Mouse (Mus musculus) kidney, postnatal 25 days (tissue): ENCODE data around the gene Abcc5.
A peak's percentile ranks its signal among the peaks of the same experiment; 100 is the strongest.
"Not testable (repeated sequence)": the region's sequence is repeated elsewhere in the genome, so short reads cannot be mapped to it uniquely, and the experiment has no call there.

ENCODE experiments used
- DNase-seq, 2 experiments: peaks; one replicate each; pipeline ENCODE4 v3.0.0; 2021; ENCODE audit warnings: mixed read lengths in 2 of 2

The Abcc5 gene

DNA sequence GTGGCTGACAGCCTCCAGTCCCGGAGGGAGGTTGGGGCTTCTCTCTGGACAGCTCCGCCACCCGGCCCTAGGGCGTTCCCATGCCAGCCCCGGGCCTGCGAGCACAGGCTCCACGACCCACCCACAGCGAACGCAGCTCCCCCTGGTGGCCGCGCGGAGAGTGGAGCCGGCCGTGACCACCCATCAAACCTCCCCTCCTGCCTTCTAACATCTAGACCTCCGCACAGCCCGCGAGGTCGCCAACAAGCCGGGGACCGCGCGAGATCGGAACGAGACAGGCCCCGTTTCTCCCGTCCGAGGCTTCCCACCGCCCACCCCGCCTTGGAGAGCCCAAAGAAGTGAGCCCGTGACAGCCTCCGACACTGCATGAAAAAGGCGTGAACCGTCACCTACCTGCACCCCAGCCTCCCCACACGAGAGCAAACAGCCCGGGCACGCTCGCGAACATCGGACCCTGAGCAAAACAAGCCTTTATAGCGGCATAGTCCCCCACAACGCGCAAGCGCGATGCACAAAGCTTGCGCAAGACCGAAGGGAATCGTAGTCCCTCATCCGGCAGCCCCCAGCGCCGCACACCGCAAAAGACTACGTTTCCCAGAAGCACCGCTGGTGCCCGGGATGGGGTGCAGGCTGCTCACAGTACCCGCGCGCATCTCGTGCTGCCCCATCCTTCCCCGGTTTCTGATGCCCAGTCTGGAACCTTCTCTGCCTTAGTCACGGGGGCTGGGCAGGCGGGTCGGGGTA is at the start of gene Abcc5:
Gene Abcc5, minus strand, starts transcription at position 540 of the 744 bp plus-strand sequence.
- DNase-seq: peak; percentile 87 to 95

DNA sequence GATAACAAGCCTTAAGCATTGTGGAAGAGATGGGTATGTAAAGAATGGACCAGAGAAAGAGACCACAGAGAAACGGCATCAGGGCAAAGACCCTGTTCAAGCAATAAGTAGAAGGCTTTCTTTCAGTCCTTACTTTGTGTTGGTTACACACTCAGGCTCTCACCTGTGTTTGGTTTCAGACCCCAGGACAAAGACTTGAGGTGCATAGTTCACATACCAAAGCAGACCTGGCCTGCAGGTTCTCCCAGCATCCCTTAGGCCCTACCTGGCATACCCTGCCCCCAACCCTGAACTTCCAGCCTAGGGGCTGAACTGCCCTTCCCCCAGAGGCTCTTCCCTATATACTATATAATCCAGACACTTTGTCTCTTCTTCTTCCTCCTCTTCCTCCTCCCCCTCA is 49.1 kb upstream of the Abcc5 start:
- DNase-seq: no peak

DNA sequence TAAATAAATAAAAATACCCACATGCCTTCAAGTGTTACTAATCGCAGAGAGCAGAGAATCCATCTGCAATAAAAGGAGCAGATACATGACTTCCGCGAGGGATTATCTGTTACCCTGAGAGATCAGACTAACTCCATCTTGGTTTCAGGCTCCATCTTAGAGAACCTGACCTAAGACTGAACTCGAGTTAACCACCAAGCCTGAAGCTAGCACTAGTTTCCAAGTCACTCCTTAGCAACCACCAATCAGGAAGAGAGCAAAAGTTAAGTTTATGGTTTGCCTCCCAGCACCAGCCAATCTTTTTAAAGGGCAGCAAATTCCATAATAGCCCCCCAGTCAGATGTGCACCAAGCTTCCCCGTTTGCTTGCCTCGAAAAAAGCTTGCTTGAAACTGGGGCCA is 48.6 kb upstream of the Abcc5 start:
- DNase-seq: no peak

GRCm38 (mm10) chr16:20474211-20474610 is 48.0 kb upstream of the Abcc5 start:
- no peak for DNase-seq

DNA sequence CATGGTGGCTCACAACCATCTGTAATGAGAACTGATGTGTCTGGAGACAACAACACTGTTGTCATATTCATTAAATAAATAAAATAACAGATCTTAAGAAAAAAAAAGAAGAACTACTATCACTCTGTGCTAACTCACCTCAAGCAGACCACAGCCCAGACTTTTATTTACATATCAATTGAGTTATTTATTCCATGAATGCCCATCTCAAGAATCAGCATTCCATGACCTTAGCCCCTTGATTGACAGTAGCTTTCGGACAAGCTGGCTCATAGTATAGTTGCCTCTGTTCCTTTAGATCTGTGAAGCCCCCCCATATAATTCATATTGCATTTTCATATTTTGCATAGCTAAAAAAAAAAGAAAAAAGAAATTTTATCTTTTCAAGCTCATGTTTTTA is 47.6 kb upstream of the Abcc5 start:
- no peak for DNase-seq

GRCm38 (mm10) chr16:20471686-20472085 is 45.5 kb upstream of the Abcc5 start:
- DNase-seq: no peak

DNA sequence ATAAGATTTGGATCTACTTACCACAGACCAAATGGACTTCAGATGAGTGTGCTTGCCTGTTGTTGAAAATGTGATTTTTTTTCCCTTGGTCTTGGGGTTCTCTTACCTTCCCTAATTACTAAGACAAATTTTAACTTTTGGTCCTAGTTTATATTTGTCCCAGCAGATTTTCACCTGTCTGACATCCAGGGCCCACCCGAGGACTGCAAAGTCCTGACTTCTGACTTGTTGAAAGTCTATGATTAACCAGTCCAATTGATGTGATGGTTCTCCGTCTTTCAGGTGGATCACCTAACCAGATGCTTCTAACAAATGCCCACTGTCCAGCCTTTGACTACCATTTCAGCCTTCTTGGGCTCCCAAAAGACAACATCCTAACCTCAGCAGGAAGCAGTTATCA is 44.8 kb upstream of the Abcc5 start:
- DNase-seq: no peak

DNA sequence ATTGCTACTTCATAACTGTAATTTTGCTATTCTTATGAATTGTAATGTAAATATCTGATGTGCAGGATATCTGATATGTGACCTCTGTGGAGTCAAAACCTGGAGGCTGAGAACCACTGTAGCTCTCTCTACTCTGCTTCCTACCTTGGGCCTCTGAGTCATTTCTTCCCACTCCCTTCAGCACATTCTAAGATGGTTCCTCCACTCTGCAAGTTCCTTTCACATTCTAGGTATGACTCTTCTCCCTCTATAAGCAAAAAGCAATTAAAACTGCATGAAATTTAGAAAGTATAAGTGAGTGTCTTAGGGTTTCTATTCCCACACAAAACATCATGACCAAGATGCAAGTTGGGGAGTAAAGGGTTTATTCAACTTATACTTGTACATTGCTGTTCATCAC is 38.5 kb upstream of the Abcc5 start:
- no peak for DNase-seq

DNA sequence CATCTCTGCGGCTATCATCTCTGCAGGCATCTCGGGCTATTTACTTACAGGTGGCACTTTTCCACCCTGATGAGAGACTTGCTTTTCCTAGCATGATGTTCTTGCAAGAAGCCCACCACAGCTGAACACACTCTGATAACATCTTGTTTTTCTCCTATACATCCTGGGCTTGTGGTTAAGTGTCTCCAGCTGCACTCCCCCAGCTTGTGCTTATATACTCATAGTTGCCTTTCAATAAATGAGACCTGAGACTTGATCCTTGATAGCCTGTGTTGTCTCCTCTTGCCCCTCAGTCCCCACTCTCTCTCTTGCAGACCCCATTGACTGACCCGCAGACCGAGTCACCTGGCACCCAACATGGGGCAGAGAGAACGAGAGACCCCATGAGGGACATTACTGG is 32.5 kb upstream of the Abcc5 start:
- DNase-seq: not testable (repeated sequence)

- no peak for DNase-seq
These were observed 29.9 kb upstream of the Abcc5 start for GRCm38 (mm10) chr16:20456106-20456505.

GRCm38 (mm10) chr16:20454155-20454654 is 28.0 kb upstream of the Abcc5 start:
- no peak for DNase-seq

- DNase-seq: no peak
These were observed 25.6 kb upstream of the Abcc5 start for GRCm38 (mm10) chr16:20451774-20452173.

DNA sequence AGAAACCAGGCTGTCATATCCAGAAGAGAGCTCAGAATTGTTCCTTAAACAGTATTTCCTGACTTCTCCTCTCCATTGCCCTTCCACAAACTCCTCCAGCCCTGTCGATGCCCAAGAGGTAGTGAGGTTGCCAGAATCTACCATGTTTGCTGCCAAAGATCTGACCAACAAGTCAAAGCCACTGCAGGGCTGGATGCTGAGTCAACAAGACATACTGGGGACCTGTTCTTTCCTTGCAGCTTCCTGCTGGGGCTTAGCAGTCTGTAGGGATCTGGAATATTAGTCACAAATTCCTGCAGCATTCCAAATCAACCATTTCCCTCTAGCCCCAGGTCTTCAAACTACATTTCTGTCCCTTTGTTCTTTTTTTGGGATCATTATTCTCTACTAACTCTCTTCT is 19.7 kb upstream of the Abcc5 start:
- DNase-seq: no peak

GRCm38 (mm10) chr16:20444831-20445388 is 18.7 kb upstream of the Abcc5 start:
- DNase-seq: no peak

- peak in 1 of 2 experiments; percentile 33 for DNase-seq
These were observed 16.7 kb upstream of the Abcc5 start for GRCm38 (mm10) chr16:20442871-20443270.

DNA sequence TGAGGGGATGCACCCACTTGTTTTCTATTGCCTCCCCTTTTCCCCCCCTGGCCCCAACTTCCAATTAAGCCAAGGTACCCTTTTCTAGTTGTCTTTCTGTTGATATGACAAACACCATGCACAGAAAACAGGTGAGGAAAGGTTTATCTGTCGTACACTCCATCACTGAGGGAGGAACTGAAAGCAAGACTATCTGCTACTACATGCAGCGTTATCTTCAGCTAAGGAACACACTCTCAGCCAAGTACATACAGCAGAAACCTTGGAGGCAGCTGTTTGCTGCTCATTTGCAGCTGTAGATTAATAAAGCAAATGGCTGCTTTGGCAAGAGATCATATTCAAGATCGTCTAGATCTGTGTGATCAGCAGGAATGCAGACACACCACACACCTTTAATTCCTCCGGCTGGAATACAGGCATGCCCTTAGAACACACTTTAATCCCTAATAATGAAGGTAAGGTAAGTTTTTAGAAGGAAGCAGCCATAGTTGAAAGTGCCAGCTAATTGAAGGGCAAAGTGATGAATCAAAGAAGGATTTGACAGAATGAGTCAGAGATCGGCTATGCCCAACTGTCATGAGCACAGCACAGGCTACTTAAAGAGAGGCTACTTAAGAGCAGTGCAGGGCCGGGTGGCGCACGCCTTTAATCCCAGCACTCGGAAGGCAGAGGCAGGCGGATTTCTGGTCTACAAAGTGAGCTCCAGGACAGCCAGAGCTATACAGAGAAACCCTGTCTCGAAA is 12.7 kb upstream of the Abcc5 start:
- no peak for DNase-seq

- not testable (repeated sequence) for DNase-seq
These were observed 11.9 kb upstream of the Abcc5 start for GRCm38 (mm10) chr16:20438046-20438445.

DNA sequence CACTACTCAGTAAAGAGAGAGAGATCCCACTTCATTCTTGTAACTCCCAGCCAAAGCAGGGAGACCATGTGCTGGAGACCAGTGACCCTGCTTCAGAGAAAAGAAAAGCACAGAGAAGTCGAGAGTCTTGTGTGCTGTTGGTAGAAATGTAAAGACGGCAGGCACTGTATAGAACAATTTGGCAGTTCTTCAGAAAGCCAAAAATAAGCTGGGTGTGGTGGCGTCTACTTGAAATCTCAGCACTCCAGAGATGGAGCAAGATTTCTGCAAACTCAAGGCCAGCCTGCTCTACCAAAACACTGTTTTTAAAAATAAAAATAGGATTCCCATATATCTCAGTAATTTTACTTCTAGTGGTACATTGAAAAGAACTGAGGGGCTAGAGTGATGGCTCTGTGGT is 10.1 kb upstream of the Abcc5 start:
- DNase-seq: no peak

GRCm38 (mm10) chr16:20429328-20429727 is 3.1 kb upstream of the Abcc5 start:
- no peak for DNase-seq

DNA sequence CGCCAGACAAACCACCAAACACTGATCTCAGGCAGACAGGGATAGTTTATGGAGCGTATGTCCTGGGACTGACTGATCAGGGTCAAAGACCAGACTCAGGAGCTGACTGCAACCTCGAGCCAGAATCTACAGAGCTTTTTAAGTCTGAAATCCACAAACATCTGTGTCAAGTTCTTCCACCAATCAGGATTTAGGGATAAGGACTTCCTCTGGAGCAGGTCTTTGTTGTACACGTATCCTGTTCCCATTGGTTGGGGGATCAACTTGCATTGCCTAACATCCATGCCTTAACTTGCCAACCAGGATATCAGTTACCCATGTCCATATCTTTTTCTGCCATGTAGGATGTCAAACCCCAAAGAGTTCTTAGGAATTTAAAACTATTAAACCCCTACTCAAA is 1.4 kb upstream of the Abcc5 start:
- no peak for DNase-seq

DNA sequence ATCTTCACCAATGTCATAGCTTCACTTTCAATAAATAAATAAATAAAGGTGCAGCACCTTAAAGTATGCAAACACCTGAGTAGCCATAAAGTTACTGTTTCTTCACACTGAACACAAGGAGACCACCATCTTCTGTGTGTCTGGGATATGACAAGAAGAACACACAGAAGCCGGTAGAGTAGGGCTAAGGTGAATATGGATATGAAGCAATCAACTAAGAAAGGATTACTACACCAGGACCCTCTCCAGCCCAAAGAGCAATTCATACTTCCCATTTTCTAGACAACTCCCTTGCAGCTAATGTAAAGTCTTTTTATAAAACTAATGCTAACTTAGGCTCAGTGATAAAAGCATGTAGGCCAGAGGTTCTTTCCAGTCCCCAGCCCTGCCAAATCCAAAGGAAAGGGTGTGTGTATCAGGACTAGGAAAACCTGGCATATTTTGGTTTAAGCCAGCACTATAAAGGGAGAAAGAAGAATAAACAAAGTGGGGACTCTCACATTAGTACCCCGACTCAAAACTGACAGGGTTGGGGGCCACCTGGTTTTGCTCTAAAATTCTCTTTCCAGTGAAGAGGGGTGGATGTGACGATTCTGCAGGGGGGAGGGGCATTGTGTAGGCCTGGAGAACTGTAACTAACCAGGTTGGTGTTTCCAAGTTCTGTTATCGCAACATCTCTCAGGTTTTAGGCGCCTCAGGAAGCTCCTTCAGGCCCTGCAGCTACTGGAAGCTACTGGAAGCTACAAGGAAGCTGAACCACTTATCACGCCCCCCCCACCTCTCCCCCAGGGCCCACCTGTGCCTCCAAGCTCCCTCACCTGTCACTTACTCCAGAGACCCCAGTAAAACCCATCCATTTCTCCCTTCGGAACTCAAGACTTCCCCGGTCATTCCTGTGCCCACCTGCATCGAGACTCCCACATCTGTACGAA is 1.2 kb downstream of the Abcc5 start:
- peak in 1 of 2 experiments; percentile 11 for DNase-seq

- DNase-seq: no peak
These were observed 1.9 kb downstream of the Abcc5 start for GRCm38 (mm10) chr16:20424226-20424663.
